Mouse (Mus musculus): Measurements from ENCODE around the gene Spib. TPM values are rescaled to one million over a fixed set of nuclear protein-coding genes. Genes with fewer than 3 reads are reported as not detected.
A peak's percentile ranks its signal among the peaks of the same experiment; 100 is the strongest.

Spib gene
- total RNA-seq, 2 experiments from 2014 or later: 17.3 to 24.3 TPM

GRCm38 (mm10) chr7:44549621-44550408 is 17.9 kb upstream of the Spib start:
- no peak for ATAC-seq (replicated peaks; ENCODE audit: low FRiP score, poor library complexity, severe bottlenecking)

GRCm38 (mm10) chr7:44548497-44549087 is 16.7 kb upstream of the Spib start, which contains the start of gene Pold1:
Gene Pold1 (minus strand): TSS chr7:44548849.
- ATAC-seq (replicated peaks; ENCODE audit: low FRiP score, poor library complexity, severe bottlenecking): peak; percentile 86

GRCm38 (mm10) chr7:44547725-44548124 is 15.9 kb upstream of the Spib start:
- ATAC-seq (replicated peaks; ENCODE audit: low FRiP score, poor library complexity, severe bottlenecking): no peak

GRCm38 (mm10) chr7:44547041-44547440 is 15.2 kb upstream of the Spib start:
- ATAC-seq (replicated peaks; ENCODE audit: low FRiP score, poor library complexity, severe bottlenecking): no peak

GRCm38 (mm10) chr7:44546274-44546673 is 14.4 kb upstream of the Spib start:
- ATAC-seq (replicated peaks; ENCODE audit: low FRiP score, poor library complexity, severe bottlenecking): no peak

GRCm38 (mm10) chr7:44543071-44543470 is 11.2 kb upstream of the Spib start:
- ATAC-seq (replicated peaks; ENCODE audit: low FRiP score, poor library complexity, severe bottlenecking): no peak

GRCm38 (mm10) chr7:44542555-44542954 is 10.7 kb upstream of the Spib start:
- no peak for ATAC-seq (replicated peaks; ENCODE audit: low FRiP score, poor library complexity, severe bottlenecking)

- ATAC-seq (replicated peaks; ENCODE audit: low FRiP score, poor library complexity, severe bottlenecking): no peak
These were observed 7.1 kb upstream of the Spib start for GRCm38 (mm10) chr7:44538756-44539624.

GRCm38 (mm10) chr7:44537496-44537895 is 5.6 kb upstream of the Spib start:
- ATAC-seq (replicated peaks; ENCODE audit: low FRiP score, poor library complexity, severe bottlenecking): no peak

- no peak for ATAC-seq (replicated peaks; ENCODE audit: low FRiP score, poor library complexity, severe bottlenecking)
These were observed 5.1 kb upstream of the Spib start for GRCm38 (mm10) chr7:44537009-44537408.

- ATAC-seq (replicated peaks; ENCODE audit: low FRiP score, poor library complexity, severe bottlenecking): no peak
These were observed 4.7 kb upstream of the Spib start for GRCm38 (mm10) chr7:44536590-44536968.

GRCm38 (mm10) chr7:44535657-44536589 is 4.1 kb upstream of the Spib start:
- no peak for ATAC-seq (replicated peaks; ENCODE audit: low FRiP score, poor library complexity, severe bottlenecking)

GRCm38 (mm10) chr7:44534656-44535441 is 3.0 kb upstream of the Spib start:
- no peak for ATAC-seq (replicated peaks; ENCODE audit: low FRiP score, poor library complexity, severe bottlenecking)

GRCm38 (mm10) chr7:44534242-44534641 is 2.4 kb upstream of the Spib start:
- no peak for ATAC-seq (replicated peaks; ENCODE audit: low FRiP score, poor library complexity, severe bottlenecking)

GRCm38 (mm10) chr7:44533746-44534045 is 1.8 kb upstream of the Spib start:
- no peak for ATAC-seq (replicated peaks; ENCODE audit: low FRiP score, poor library complexity, severe bottlenecking)

GRCm38 (mm10) chr7:44532918-44533745 is 1.3 kb upstream of the Spib start:
- no peak for ATAC-seq (replicated peaks; ENCODE audit: low FRiP score, poor library complexity, severe bottlenecking)

GRCm38 (mm10) chr7:44531207-44531606 is 664 bp downstream of the Spib start:
- ATAC-seq (replicated peaks; ENCODE audit: low FRiP score, poor library complexity, severe bottlenecking): no peak

- ATAC-seq (replicated peaks; ENCODE audit: low FRiP score, poor library complexity, severe bottlenecking): no peak
These were observed 1.4 kb downstream of the Spib start for GRCm38 (mm10) chr7:44530507-44530906.

Measured in erythroid progenitor cell, adult 5-6 weeks (primary cell).